ENCODE assay signal across 1 mouse cellular context in the genomic region with DNA sequence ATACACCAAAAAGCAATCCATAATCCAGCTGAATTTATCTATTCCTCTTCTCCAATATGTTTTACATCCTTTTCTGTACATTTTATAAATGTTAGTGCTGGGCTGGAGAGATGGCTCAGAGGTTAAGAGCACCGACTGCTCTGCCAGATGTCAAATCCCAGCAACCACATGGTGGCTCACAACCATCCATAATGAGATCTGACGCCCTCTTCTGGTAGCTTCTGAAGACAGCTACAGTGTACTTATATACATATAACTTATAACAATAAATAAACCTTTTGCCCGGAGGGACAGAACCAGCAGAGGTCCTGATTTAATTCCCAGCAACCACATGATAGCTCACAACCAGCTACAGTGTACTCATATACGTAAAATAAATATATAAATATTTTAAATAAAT.
TF ChIP-seq lines count a peak whose summit lies in the region.

No protein-coding gene starts in this region.

TF ChIP-seq in MEL, 35 proteins besides CTCF, POLR2A, EP300 and RAD21:
- TF ChIP-seq MYB (IDR thresholded peaks at IDR 0.05; ENCODE audit: low read depth, low read length) (no peak), ZC3H11A (IDR thresholded peaks at IDR 0.05; ENCODE audit: low read depth, low read length) (0 out of 2 replicates have a peak, but pooled peaks have one; percentile 10), SMC3 (IDR thresholded peaks at IDR 0.05; ENCODE audit: low read depth, low read length) (peak; percentile 34; the same call in 1 of the 2 replicates)
TF ChIP-seq in MEL: peak in this region for 2.
